Mouse (Mus musculus) testis, adult 2 months (tissue): ENCODE results near the gene Atxn10.

ENCODE experiments used
- CTCF ChIP-seq: fragments of 200-500 bp; IDR thresholded peaks from 2 replicates; pipeline ENCODE4 v1.5.1; 2012; ENCODE audit warnings: low read depth, mild to moderate bottlenecking, inconsistent platforms, low read length, moderate library complexity; ENCODE audit not compliant: control insufficient read depth, insufficient read depth, insufficient replicate concordance
- POLR2A ChIP-seq: fragments of 200-500 bp; IDR thresholded peaks from 2 replicates; pipeline ENCODE4 v1.6.1; 2012; ENCODE audit warnings: low read depth, mild to moderate bottlenecking, inconsistent platforms, low read length, moderate library complexity; ENCODE audit not compliant: control insufficient read depth

DNA sequence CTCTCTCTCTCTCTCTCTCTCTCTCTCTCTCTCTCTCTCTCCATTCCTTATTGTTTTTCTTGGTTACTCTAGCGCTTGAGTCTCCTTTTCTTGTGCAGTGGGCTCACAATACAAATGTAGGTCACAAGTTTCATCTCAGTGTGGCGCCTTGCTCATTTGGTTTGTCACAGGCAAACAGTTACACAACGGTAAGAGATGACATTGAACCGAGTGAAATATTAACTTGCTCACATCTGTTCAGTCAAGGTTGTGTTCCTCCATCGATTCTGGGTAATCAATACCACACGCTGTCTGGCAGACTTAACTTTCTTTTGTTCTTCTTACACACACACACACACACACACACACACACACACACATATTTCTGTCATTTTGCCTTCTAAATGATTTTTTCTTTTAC, 6.0 kb upstream of the Atxn10 start:
- TF ChIP-seq CTCF (no peak), POLR2A (no peak)
